Mouse (Mus musculus): ENCODE data around the gene Cpeb2.

- no peak for TF ChIP-seq MYC (IDR thresholded peaks at IDR 0.05; ENCODE audit: low read depth, low read length)
- no peak for TF ChIP-seq MXI1 (IDR thresholded peaks at IDR 0.05; ENCODE audit: low read depth, low read length)
- TF ChIP-seq CTCF (conservative IDR thresholded peaks at IDR 0.05 in 1 of 2, IDR thresholded peaks at IDR 0.05 in 1 of 2; ENCODE audit: low read depth in 2 of 2, low read length in 2 of 2) = no peak
- no peak for TF ChIP-seq HCFC1 (IDR thresholded peaks at IDR 0.05; ENCODE audit: low read depth, low read length)
- no peak for TF ChIP-seq CHD2 (IDR thresholded peaks at IDR 0.05; ENCODE audit: low read length)
- no peak for TF ChIP-seq TCF12 (IDR thresholded peaks at IDR 0.05; ENCODE audit: low read depth, low read length)
- no peak for TF ChIP-seq MAFK (IDR thresholded peaks at IDR 0.05; ENCODE audit: insufficient replicate concordance, low read length)
- TF ChIP-seq POLR2AphosphoS2 (IDR thresholded peaks at IDR 0.05; ENCODE audit: low read depth, low read length) = no peak
- no peak for TF ChIP-seq KAT2A (IDR thresholded peaks at IDR 0.05; ENCODE audit: insufficient replicate concordance, low read length)
- no peak for TF ChIP-seq NRF1 (IDR thresholded peaks at IDR 0.05; ENCODE audit: low read depth, low read length)
- TF ChIP-seq NELFE (IDR thresholded peaks at IDR 0.05; ENCODE audit: low read depth, low read length) = no peak
- TF ChIP-seq MEF2A (IDR thresholded peaks at IDR 0.05; ENCODE audit: borderline replicate concordance, low read depth, low read length) = no peak
Measured at GRCm38 (mm10) chr5:43293136-43293535, 60.2 kb downstream of the Cpeb2 start.
